Mouse (Mus musculus) forebrain, embryonic 10.5 days (tissue): ENCODE results near the gene Ampd3. TPM values are rescaled to one million over a fixed set of nuclear protein-coding genes. Genes with fewer than 3 reads are reported as not detected.

Experiments
- DNase-seq: peaks from one replicate; pipeline ENCODE4 v3.0.0-alpha.2; 2017; ENCODE audit warnings: low spot score; ENCODE audit errors: extremely low spot score
- H3K27ac ChIP-seq: fragments of 300-500 bp; sonication (generic); 2 replicates; pipeline ENCODE4 v1.5.1; 2016; ENCODE audit warnings: mild to moderate bottlenecking
- H3K27me3 ChIP-seq: fragments of 300-500 bp; sonication (generic); 2 replicates; pipeline ENCODE4 v1.6.1; 2016; ENCODE audit warnings: mild to moderate bottlenecking; ENCODE audit not compliant: poor library complexity, severe bottlenecking
- H3K36me3 ChIP-seq: fragments of 300-500 bp; sonication (generic); replicated peaks from 2 replicates; pipeline ENCODE4 v1.6.1; 2016; ENCODE audit warnings: mild to moderate bottlenecking, moderate library complexity
- H3K4me1 ChIP-seq: fragments of 300-500 bp; sonication (generic); 2 replicates; pipeline ENCODE4 v1.6.1; 2016
- H3K4me3 ChIP-seq: fragments of 300-500 bp; sonication (generic); 2 replicates; pipeline ENCODE4 v1.5.1; 2016; ENCODE audit warnings: mild to moderate bottlenecking, moderate library complexity
- H3K9me3 ChIP-seq: fragments of 300-500 bp; sonication (generic); 2 replicates; pipeline ENCODE4 v1.6.1; 2016; ENCODE audit warnings: mild to moderate bottlenecking, moderate library complexity
- WGBS: fragments of 180-500 bp; shearing (Covaris S2); methylation state at CpG from one replicate; pipeline ENCODE4 v1.1.7; 2016; 5-methylcytosine and 5-hydroxymethylcytosine counted together
- polyA plus RNA-seq: library from polyadenylated mRNA; unstranded; fragments of >200 nt; fragmentation: Nextera tagmentation; extraction: Ambion mirVana; gene quantifications from 2 replicates; pipeline ENCODE4 v1.2.1, GENCODE M21; 2016

The Ampd3 gene
- polyA plus RNA-seq, 1 experiment from 2014 or later: 1.5 TPM

DNA sequence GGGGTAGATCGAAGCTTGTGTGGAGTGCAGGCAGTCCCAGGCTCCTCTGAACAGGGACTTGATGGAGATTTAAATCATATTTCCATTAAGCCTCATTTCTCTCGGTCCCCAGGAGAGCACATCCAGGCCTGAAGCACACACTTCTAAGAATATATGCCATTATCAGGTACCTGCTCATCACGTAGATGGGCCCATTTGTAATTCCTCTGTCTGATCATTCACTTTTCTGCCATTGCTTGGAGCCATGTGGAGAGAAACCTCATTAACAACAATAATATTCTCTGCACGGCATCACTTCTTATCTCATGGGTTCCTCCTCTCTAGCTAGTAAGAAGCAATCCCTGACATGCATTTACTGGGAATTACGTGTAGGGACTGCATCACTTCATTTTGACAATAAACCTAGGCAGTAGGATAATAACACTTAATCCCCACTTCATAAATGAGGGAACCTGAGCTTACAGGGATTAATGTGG lies 21.9 kb upstream of the Ampd3 start:
- Histone ChIP-seq H3K27ac (no peak overlapping the region), H3K27me3 (no peaks in the 10 kb centered on the region)
- 78% methylated on average over 5 of the region's 5 CpGs for WGBS

DNA sequence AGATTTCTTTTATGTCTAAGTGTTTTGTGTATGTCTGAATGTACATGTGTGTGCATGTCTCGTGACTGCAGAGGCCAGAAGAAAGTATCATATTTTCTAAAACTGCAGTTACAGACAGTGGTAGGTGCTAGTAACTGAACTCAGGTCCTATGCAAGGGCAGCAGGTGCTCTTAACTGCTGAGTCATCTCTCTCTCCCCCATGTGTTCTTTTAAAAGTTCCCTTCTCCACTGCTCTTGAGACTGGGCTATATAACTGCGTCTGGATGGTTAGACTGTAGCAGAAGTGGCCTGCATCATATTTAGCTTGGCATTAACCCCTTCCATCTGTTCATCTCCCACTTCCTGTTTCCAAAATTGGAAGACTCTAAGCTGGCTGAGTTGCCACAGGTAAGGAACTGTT lies 21.2 kb upstream of the Ampd3 start:
- H3K27ac ChIP-seq: no peak overlapping the region
- 65% methylated on average over 2 of the region's 2 CpGs for WGBS

More for the DNA sequence above, 21.9 kb upstream of the Ampd3 start:
- Histone ChIP-seq H3K36me3 (no peaks in the 10 kb centered on the region), H3K4me1 (peaks cover 11% of the 10 kb centered on the region; the same call in 1 of the 2 replicates), H3K4me3 (no peak overlapping the region), H3K9me3 (no peaks in the 10 kb centered on the region)
- DNase-seq: no peak

DNA sequence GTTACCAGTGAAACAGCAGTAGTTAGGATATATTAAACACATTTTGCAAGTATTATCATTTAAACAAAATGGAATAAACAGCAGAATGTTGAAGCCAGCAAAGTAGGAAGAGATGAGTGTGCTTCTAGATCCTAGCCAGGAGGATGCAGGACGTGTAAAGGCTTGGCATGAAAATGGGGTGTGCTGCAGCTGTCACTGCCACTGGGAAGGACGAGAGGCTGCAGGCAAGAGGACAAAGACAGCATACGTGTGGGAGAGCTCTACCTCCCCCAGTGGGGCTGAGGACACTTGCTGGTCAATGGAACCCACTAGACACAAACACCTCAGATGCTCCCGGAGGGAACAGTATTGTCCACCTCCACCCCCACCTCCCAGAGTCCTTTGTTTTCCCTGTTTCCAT lies 17.2 kb upstream of the Ampd3 start:
- WGBS: 70% methylated on average over 4 of the region's 4 CpGs
- no peaks in the 10 kb centered on the region for H3K9me3 ChIP-seq
- H3K36me3 ChIP-seq: no peaks in the 10 kb centered on the region
- no peaks in the 10 kb centered on the region for H3K27me3 ChIP-seq
- no peak overlapping the region for H3K4me3 ChIP-seq
- no peak overlapping the region for H3K27ac ChIP-seq
- DNase-seq: no peak
- H3K4me1 ChIP-seq: peaks cover 36% of the 10 kb centered on the region

More for the DNA sequence above, 21.2 kb upstream of the Ampd3 start:
- Histone ChIP-seq H3K9me3 (no peaks in the 10 kb centered on the region), H3K27me3 (no peaks in the 10 kb centered on the region), H3K36me3 (no peaks in the 10 kb centered on the region), H3K4me3 (no peak overlapping the region), H3K4me1 (peaks cover 11% of the 10 kb centered on the region; the same call in 1 of the 2 replicates)
- no peak for DNase-seq

DNA sequence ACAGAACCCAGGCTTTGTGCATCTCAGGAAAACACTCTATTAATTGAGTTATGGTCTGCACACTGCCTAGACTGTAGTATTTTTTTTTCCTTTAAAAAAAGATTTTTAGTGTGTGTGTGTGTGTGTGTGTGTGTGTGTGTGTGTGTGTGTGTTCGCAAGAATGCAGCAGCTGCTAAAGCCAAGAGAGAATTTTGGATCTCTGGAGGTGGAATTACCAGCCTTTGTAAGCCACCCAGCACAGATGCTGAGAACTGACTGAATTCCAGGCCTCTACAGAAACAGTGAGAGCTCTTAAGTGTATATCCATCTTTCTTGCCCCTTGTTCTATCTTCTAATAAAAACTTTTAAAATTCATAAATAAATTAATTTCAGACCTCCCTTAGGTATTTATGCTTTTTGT lies 16.4 kb upstream of the Ampd3 start:
- Histone ChIP-seq H3K4me3 (no peak overlapping the region), H3K27ac (no peak overlapping the region), H3K36me3 (no peaks in the 10 kb centered on the region), H3K9me3 (no peaks in the 10 kb centered on the region), H3K4me1 (peaks cover 38% of the 10 kb centered on the region), H3K27me3 (no peaks in the 10 kb centered on the region)
- 80% methylated on average over 1 of the region's 1 CpGs for WGBS
- DNase-seq: no peak

DNA sequence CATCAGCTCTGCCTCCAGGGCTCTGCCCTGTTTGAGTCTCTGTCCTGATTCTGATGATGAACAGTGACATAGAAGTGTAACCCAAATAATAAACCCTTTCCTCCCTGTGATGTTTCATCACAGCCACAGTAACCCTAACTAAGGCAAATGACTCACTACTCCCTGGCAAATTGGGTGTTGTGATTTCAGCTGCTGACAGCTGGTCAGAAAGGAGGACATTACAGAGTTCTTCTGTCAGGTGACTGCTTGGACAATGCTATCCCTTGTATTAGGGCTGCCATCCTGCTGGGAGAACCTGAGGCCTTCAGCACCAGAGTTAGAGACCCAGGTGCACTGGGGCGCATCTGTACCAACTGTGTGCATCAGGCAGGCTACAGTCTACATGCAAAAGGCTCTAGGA lies 14.7 kb upstream of the Ampd3 start:
- H3K27ac ChIP-seq: no peak overlapping the region
- no peaks in the 10 kb centered on the region for H3K36me3 ChIP-seq
- WGBS: 76% methylated on average over 1 of the region's 1 CpGs
- H3K9me3 ChIP-seq: no peaks in the 10 kb centered on the region
- DNase-seq: no peak
- peaks cover 36% of the 10 kb centered on the region for H3K4me1 ChIP-seq
- H3K4me3 ChIP-seq: no peak overlapping the region
- no peaks in the 10 kb centered on the region for H3K27me3 ChIP-seq

DNA sequence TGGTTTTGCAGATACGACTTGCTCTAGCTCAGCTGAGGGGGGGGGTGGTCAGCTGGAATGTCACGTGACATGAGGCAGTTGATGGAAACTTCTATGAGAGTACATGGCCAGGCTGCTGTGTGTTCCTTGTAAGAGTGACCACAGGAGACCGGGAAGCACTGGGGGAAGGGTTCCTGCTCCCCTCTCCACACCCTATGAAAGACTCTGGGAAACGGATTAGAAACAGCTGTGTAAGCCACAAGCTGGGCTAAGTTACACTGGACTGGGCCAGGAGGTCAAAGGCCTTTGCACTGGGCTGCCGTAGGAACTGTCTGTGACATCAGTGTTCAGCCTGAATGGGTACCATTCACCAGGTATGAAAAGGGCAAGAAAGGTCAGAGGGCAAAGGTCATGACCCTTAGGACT lies 14.1 kb upstream of the Ampd3 start:
- Histone ChIP-seq H3K27me3 (no peaks in the 10 kb centered on the region), H3K4me1 (peaks cover 36% of the 10 kb centered on the region), H3K4me3 (no peak overlapping the region), H3K36me3 (no peaks in the 10 kb centered on the region), H3K27ac (peak overlapping the region; percentile 8; the same call in 1 of the 2 replicates), H3K9me3 (no peaks in the 10 kb centered on the region)
- 32% methylated on average over 5 of the region's 5 CpGs for WGBS
- peak; percentile 33 for DNase-seq

DNA sequence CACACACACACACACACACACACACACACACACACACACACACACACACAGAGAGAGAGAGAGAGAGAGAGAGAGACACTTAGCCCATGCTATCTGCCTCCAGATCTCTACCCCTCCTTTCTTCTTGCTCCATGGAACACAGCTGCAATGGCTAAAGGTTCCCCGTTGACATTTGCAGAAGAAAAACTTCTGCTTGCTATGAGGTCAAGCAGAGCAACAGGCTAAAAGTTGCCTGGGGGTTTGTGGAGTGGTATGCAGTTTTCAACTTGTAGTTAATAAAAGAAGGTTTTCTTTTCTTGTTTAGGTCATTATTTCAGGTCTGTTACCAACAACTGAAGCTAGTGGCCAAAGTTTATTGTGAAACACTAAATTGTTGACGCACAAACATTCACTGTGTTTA lies 11.6 kb upstream of the Ampd3 start:
- WGBS: 72% methylated on average over 2 of the region's 2 CpGs
- Histone ChIP-seq H3K4me3 (no peak overlapping the region), H3K27ac (no peak overlapping the region; the same call in 1 of the 2 replicates), H3K36me3 (no peaks in the 10 kb centered on the region), H3K4me1 (peaks cover 31% of the 10 kb centered on the region), H3K27me3 (no peaks in the 10 kb centered on the region), H3K9me3 (no peaks in the 10 kb centered on the region)
- DNase-seq: no peak

DNA sequence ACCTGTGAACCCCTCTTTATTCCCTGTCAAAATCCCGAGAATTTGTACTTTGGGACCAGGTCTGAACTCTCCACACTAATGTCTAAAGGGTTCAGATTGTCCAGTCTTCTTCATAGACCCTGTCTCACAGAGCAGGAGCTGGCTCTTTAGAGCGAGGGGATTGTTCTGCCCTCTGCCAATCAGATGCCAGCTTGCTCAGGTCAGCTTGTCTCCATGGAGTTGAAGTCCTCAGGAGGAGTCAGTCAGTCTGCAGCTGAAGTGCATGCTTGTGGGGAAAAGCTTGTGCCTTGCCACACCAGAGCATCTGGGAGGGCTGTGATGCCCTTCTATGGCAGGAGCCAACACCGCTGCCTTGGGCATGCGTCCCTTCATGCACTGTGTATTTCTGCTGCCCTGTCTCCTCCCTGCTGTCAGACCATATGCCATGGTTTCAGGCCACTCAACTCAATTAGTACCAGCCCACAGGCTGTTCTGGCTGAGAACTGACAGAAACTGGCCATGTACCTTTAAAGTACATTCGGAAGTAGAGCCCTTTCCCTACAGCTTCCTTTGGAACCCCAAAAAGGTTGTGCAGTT lies 5.3 kb upstream of the Ampd3 start:
- H3K27me3 ChIP-seq: peaks cover 16% of the 10 kb centered on the region
- no peak for DNase-seq
- no peak overlapping the region for H3K27ac ChIP-seq
- no peak overlapping the region for H3K4me3 ChIP-seq
- WGBS: 88% methylated on average over 5 of the region's 5 CpGs
- peaks cover 6% of the 10 kb centered on the region for H3K4me1 ChIP-seq
- no peaks in the 10 kb centered on the region for H3K9me3 ChIP-seq
- no peaks in the 10 kb centered on the region for H3K36me3 ChIP-seq

DNA sequence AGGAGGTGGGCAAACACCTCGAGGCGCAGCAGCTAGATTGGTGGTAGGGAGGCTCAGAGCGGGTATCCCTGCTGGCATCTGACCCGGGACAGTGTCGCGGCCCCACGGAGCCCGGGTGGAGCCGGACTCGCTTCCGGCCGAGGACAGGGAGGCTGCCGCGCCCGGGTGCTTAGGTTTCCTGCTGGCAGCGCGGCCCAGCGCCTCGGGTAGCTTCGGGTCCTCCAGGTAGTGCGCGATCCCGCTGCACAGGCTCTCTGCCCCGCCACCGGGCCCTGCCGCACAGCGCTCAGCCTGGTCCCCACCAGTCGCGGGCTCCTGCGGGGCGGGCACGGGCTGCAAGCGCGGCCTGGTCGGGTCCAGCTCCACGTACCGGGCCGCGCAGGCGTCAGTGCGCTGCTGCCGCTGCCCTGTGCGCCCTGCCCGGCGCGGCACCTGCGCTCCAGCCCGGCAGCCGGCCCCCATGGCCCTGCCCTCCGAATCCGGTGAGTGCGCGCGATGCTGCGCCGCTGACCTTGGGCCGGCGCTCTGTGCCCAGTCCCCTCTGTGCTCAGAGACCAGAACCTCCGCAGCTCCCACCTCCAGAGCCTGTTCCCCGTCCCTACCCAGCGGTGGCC lies 552 bp downstream of the Ampd3 start:
- H3K36me3 ChIP-seq: no peaks in the 10 kb centered on the region
- H3K27ac ChIP-seq: peak overlapping the region; percentile 75
- WGBS: under 1% methylated on average over 61 of the region's 61 CpGs
- H3K9me3 ChIP-seq: no peaks in the 10 kb centered on the region
- H3K27me3 ChIP-seq: peaks cover 51% of the 10 kb centered on the region
- peaks cover 20% of the 10 kb centered on the region for H3K4me1 ChIP-seq
- peak; percentile 46 for DNase-seq
- peak overlapping the region; percentile 66 for H3K4me3 ChIP-seq

DNA sequence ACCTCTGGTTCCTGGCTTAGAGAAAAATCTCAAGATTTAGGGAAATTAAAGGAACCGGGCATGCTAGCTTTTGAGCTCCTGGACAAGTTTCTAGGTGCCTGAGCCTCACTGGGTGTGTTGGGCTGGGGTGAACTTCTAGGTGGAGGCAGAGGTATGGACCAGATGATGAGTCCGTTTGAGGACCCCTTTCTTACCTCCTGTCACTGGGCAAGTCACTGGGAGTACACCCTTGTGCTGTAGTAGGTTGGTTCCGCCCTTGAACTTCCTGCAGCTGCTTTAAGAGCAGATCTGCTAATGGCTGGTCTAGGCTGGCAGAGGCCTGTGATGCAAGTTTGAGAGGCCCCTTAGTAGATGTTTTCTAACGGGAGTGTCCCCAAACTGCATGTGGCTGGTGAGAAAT lies 1.1 kb downstream of the Ampd3 start:
- DNase-seq: no peak
- peak overlapping the region; percentile 66 for H3K4me3 ChIP-seq
- no peaks in the 10 kb centered on the region for H3K9me3 ChIP-seq
- H3K27me3 ChIP-seq: peaks cover 57% of the 10 kb centered on the region
- WGBS: 45% methylated on average over 4 of the region's 4 CpGs
- peak overlapping the region; percentile 75; the same call in 1 of the 2 replicates for H3K27ac ChIP-seq
- H3K4me1 ChIP-seq: peaks cover 26% of the 10 kb centered on the region
- no peaks in the 10 kb centered on the region for H3K36me3 ChIP-seq

DNA sequence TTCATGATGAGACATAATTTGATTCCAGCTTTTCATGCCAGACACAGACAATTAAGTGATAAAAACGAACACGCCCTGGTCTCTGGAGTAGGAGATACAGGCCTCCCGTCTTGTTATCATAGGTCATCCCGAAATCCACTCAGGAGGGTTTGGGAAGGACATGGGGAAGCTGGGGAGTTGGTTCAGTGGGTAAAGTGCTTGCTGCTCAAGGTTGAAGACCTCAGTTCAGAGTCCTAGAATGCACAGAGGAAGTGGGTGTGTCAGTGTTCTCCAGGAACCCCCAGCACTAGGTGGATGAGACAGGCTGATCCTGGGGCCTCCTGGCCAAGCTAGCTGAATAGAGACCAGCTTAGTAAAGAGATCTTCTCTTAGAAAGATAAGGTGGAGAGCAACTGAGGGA lies 2.9 kb downstream of the Ampd3 start:
- Histone ChIP-seq H3K36me3 (no peaks in the 10 kb centered on the region), H3K4me1 (peaks cover 28% of the 10 kb centered on the region), H3K27me3 (peaks cover 58% of the 10 kb centered on the region), H3K4me3 (no peak overlapping the region), H3K9me3 (no peaks in the 10 kb centered on the region), H3K27ac (no peak overlapping the region)
- 92% methylated on average over 4 of the region's 4 CpGs for WGBS
- DNase-seq: no peak

DNA sequence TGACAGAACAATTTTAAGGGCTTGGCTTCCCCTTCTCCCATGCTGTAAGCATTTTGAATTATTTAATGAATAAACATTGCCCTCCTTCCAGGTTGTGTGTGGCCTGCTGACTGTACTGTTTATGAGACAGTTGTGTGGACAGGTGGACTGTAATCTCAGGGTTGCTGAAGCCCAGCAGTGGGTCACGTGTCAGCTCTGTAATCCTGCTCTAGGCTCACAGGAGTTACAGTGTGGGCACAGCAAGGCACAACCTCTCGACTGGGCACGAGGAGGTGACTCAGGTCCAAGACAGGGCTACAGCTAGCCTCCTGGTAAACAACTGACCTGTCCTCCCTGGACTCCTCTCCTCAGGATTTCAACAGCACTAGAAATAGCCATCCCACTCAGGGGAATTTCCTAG lies 4.3 kb downstream of the Ampd3 start:
- H3K4me3 ChIP-seq: no peak overlapping the region
- peaks cover 46% of the 10 kb centered on the region for H3K27me3 ChIP-seq
- H3K9me3 ChIP-seq: no peaks in the 10 kb centered on the region
- DNase-seq: no peak
- H3K27ac ChIP-seq: no peak overlapping the region
- peaks cover 34% of the 10 kb centered on the region for H3K4me1 ChIP-seq
- WGBS: 82% methylated on average over 3 of the region's 3 CpGs
- H3K36me3 ChIP-seq: no peaks in the 10 kb centered on the region

DNA sequence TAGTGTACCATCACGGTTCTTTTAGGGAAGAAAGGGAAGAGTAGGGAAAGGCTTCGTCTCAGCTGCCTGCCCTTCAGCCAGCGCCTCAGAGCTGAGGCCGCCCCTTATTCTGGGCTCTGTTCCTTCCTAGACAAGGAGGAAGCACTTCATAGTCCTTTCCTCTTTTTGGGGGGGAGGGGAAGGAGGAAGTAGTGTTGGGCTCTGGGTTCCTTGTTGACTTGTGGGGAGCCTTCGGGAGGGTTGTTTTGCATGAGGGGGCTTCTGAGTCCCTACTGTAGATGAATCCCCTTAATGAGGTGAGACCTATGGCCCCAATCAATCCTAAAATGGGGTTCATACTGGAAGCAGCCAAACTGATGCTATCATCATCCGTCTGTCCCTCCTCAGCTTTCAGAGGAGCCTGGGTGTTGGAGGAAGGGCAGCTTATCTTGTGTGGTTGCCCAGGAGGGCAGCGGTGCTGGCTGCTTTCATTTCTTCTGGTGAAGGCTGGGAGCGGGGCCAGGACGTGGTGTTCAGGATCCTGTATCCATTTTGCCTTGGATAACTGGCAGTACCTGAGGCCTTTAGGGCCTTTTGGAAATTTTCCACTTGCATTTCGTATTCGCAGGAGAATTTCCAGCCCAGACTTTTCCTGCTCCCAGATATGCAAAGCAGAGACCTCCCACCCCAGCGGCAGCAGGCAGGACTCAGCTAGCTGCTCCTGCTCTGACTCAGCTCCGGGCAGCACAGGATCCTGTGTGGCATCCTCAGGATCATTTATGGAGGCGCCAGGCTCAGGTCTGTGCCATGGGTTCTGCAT lies 5.4 kb downstream of the Ampd3 start:
- no peaks in the 10 kb centered on the region for H3K36me3 ChIP-seq
- DNase-seq: no peak
- peaks cover 32% of the 10 kb centered on the region for H3K4me1 ChIP-seq
- peak overlapping the region; percentile 51; the same call in 1 of the 2 replicates for H3K27ac ChIP-seq
- H3K27me3 ChIP-seq: peaks cover 36% of the 10 kb centered on the region
- H3K4me3 ChIP-seq: no peak overlapping the region
- 48% methylated on average over 14 of the region's 14 CpGs for WGBS
- no peaks in the 10 kb centered on the region for H3K9me3 ChIP-seq
